Mouse (Mus musculus): ENCODE data around the gene Pclaf.

DNA sequence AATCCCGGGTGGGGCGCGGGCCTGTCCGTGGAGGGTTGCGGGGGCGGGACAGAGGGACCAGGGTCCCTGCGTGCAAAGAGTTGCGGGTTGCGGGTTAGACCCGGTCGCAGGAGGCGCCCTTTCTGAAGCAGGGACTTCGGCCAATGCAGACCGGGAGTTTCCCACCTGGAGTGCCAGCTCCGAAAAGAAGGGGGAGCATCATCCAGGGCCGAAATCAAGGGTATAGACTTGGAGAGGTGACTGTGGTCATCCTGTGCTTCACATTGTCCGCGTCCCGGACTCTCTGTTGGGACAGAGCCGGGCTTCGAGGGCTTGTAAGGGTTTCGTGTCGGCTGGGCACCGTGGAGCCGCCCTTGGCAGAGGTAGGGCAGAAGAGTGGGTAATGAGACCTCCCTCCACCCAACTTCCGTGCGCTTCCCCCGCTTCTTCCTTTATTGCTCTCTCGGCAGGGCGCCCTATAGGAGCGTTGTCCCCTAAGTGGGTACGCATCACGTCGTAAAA lies 19.3 kb downstream of the Pclaf start:
- TF ChIP-seq CTCF (IDR thresholded peaks at IDR 0.05; ENCODE audit: borderline replicate concordance, insufficient read depth, low read depth, low read length) (no peak), POLR2A (IDR thresholded peaks at IDR 0.05; ENCODE audit: borderline replicate concordance, insufficient read depth, low read length) (no peak)

All from cerebellum, adult 2 months (tissue).